Mouse (Mus musculus) left cerebral cortex, adult 18-20 months (tissue): ENCODE data around the gene Foxn2. TPM values are rescaled to one million over a fixed set of nuclear protein-coding genes. Genes with fewer than 3 reads are reported as not detected.
"Not testable (repeated sequence)": the region's sequence is repeated elsewhere in the genome, so short reads cannot be mapped to it uniquely, and the experiment has no call there.

Experiments
- DNase-seq, 2 experiments: peaks; one replicate each; pipeline ENCODE4 v3.0.0; 2021 to 2022; ENCODE audit warnings: low spot score in 2 of 2, mixed read lengths in 1 of 2
- total RNA-seq, 2 experiments: library from RNA; stranded (reverse); gene quantifications; 2 replicates each; pipeline ENCODE4 v1.2.3; 2021

Foxn2 gene
- total RNA-seq, 2 experiments from 2014 or later, result 15.4 to 16.0 TPM

GRCm38 (mm10) chr17:88441001-88441431, 505 bp downstream of the Foxn2 start:
- no peak for DNase-seq

- DNase-seq, result peak; percentile 19 to 40
Observed at GRCm38 (mm10) chr17:88441432-88442174, 1.1 kb downstream of the Foxn2 start.

GRCm38 (mm10) chr17:88442661-88443060, 2.1 kb downstream of the Foxn2 start:
- no peak for DNase-seq

- no peak for DNase-seq
Observed at GRCm38 (mm10) chr17:88443186-88443585, 2.7 kb downstream of the Foxn2 start.

GRCm38 (mm10) chr17:88458079-88458478, 17.6 kb downstream of the Foxn2 start:
- no peak for DNase-seq

GRCm38 (mm10) chr17:88459516-88459915, 19.0 kb downstream of the Foxn2 start:
- no peak for DNase-seq

GRCm38 (mm10) chr17:88459916-88460901, 19.7 kb downstream of the Foxn2 start:
- DNase-seq, result no peak

GRCm38 (mm10) chr17:88462658-88463057, 22.1 kb downstream of the Foxn2 start:
- DNase-seq, result no peak

- no peak for DNase-seq
Observed at GRCm38 (mm10) chr17:88466591-88466990, 26.1 kb downstream of the Foxn2 start.

- no peak for DNase-seq
Observed at GRCm38 (mm10) chr17:88467696-88468095, 27.2 kb downstream of the Foxn2 start.

- DNase-seq, result not testable (repeated sequence)
Observed at GRCm38 (mm10) chr17:88468655-88469398, 28.3 kb downstream of the Foxn2 start.

- peak; percentile 26 for DNase-seq
Observed at GRCm38 (mm10) chr17:88473766-88474165, 33.3 kb downstream of the Foxn2 start.

GRCm38 (mm10) chr17:88477165-88477564, 36.7 kb downstream of the Foxn2 start:
- no peak for DNase-seq

GRCm38 (mm10) chr17:88477699-88478098, 37.2 kb downstream of the Foxn2 start:
- no peak for DNase-seq

GRCm38 (mm10) chr17:88479040-88479439, 38.5 kb downstream of the Foxn2 start:
- no peak for DNase-seq

- no peak for DNase-seq
Observed at GRCm38 (mm10) chr17:88480369-88480768, 39.9 kb downstream of the Foxn2 start.

GRCm38 (mm10) chr17:88481062-88481461, 40.6 kb downstream of the Foxn2 start:
- DNase-seq, result no peak

GRCm38 (mm10) chr17:88481587-88481986, 41.1 kb downstream of the Foxn2 start:
- DNase-seq, result no peak

- no peak for DNase-seq
Observed at GRCm38 (mm10) chr17:88484539-88484938, 44.0 kb downstream of the Foxn2 start.

GRCm38 (mm10) chr17:88484951-88485350, 44.4 kb downstream of the Foxn2 start:
- no peak for DNase-seq

- no peak for DNase-seq
Observed at GRCm38 (mm10) chr17:88490546-88490945, 50.0 kb downstream of the Foxn2 start.
